Mouse (Mus musculus): ENCODE results near the gene Hs3st2. TPM values are rescaled to one million over a fixed set of nuclear protein-coding genes. Genes with fewer than 3 reads are reported as not detected.

Gene Hs3st2
- polyA plus RNA-seq, 1 experiment: not detected

DNA sequence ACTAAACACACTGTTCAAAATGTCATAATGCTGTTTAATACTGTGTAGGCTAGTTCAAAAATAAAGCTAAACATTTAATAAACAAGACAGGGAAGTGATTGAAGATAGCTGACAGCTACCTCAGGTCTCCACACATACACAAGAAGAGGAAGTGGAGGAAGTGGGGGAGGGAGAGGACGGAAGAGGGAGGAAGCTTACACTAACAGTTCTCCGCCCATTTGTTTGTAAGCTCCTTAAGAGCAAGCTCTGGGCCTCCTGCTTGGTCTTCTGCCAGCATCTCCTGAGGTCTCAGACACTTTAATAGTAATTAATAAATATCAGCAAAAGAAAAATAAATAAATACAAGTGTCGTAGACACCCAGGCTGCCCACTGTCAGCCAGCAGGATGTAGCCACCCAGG, 77.8 kb downstream of the Hs3st2 start:
- H3K4me3 ChIP-seq: no peak overlapping the region
- TF ChIP-seq REST (IDR thresholded peaks at IDR 0.05; ENCODE audit: insufficient read depth, insufficient read length) (no peak), TCF3 (IDR thresholded peaks at IDR 0.05; ENCODE audit: insufficient read length, low read depth) (no peak), MYOG (IDR thresholded peaks at IDR 0.05; ENCODE audit: control insufficient read depth in 1 of 3, insufficient read depth in 1 of 3, insufficient read length in 2 of 3, low read depth in 2 of 3) (no peak), CEBPB (IDR thresholded peaks at IDR 0.05; ENCODE audit: insufficient read depth, poor library complexity, severe bottlenecking) (no peak), POLR2A (IDR thresholded peaks at IDR 0.05; ENCODE audit: insufficient read length, low read depth) (no peak), TCF12 (IDR thresholded peaks at IDR 0.05; ENCODE audit: insufficient read depth, poor library complexity, severe bottlenecking) (no peak), SRF (IDR thresholded peaks at IDR 0.05; ENCODE audit: control insufficient read depth, insufficient read length, low read depth) (no peak), USF1 (IDR thresholded peaks at IDR 0.05; ENCODE audit: low read depth) (no peak)
- no peaks in the 10 kb centered on the region for H3K79me2 ChIP-seq (ENCODE audit: control insufficient read depth, insufficient read depth)
- H3K27me3 ChIP-seq (ENCODE audit: control insufficient read depth, insufficient read depth, insufficient read length): no peaks in the 10 kb centered on the region
- H3ac ChIP-seq (ENCODE audit: control insufficient read depth, insufficient read length): no peak overlapping the region
- H3K36me3 ChIP-seq (ENCODE audit: control insufficient read depth, insufficient read depth): no peaks in the 10 kb centered on the region
- no peak overlapping the region for H3K4me2 ChIP-seq (ENCODE audit: low read depth)

DNA sequence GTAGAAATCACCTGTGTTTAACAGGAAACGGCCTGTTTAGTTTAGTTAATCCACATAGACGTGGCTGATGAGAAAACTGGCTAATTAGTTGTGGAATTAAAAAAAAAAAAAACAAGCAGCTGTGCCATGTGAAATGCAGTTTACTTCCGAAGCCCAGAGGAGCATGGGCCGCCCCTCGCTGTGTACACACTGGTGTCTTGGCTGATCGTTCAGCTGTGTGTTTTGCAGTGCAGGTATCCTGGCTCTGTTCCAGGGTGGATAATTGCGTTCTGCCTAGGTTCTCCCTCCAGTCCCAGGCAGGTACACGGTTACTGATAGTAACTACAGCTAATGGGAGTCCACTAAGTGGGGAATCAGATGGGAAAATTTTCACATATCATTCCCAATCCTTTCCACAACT, 86.6 kb downstream of the Hs3st2 start:
- no peaks in the 10 kb centered on the region for H3K79me2 ChIP-seq (ENCODE audit: control insufficient read depth, insufficient read depth)
- TF ChIP-seq POLR2A (IDR thresholded peaks at IDR 0.05; ENCODE audit: insufficient read length, low read depth) (no peak), E2F4 (IDR thresholded peaks at IDR 0.05; ENCODE audit: insufficient read depth) (no peak), USF1 (IDR thresholded peaks at IDR 0.05; ENCODE audit: low read depth) (no peak), TCF3 (IDR thresholded peaks at IDR 0.05; ENCODE audit: insufficient read length, low read depth) (no peak), MYOG (IDR thresholded peaks at IDR 0.05; ENCODE audit: control insufficient read depth in 1 of 3, insufficient read depth in 1 of 3, insufficient read length in 2 of 3, low read depth in 2 of 3) (no peak), CEBPB (IDR thresholded peaks at IDR 0.05; ENCODE audit: insufficient read depth, poor library complexity, severe bottlenecking) (no peak), MYOD1 (IDR thresholded peaks at IDR 0.05; ENCODE audit: control insufficient read depth in 1 of 3, insufficient read length in 2 of 3, low read depth in 2 of 3) (no peak), SRF (IDR thresholded peaks at IDR 0.05; ENCODE audit: control insufficient read depth, insufficient read length, low read depth) (no peak), POLR2AphosphoS2 (IDR thresholded peaks at IDR 0.05; ENCODE audit: insufficient read length, low read depth) (no peak), TCF12 (IDR thresholded peaks at IDR 0.05; ENCODE audit: insufficient read depth, poor library complexity, severe bottlenecking) (no peak)
- H3K4me2 ChIP-seq (ENCODE audit: low read depth): no peak overlapping the region
- H3ac ChIP-seq (ENCODE audit: control insufficient read depth, insufficient read length): no peak overlapping the region
- no peaks in the 10 kb centered on the region for H3K36me3 ChIP-seq (ENCODE audit: control insufficient read depth, insufficient read depth)
- H3K27me3 ChIP-seq (ENCODE audit: control insufficient read depth, insufficient read depth, insufficient read length): no peaks in the 10 kb centered on the region
- no peak overlapping the region for H3K4me3 ChIP-seq

DNA sequence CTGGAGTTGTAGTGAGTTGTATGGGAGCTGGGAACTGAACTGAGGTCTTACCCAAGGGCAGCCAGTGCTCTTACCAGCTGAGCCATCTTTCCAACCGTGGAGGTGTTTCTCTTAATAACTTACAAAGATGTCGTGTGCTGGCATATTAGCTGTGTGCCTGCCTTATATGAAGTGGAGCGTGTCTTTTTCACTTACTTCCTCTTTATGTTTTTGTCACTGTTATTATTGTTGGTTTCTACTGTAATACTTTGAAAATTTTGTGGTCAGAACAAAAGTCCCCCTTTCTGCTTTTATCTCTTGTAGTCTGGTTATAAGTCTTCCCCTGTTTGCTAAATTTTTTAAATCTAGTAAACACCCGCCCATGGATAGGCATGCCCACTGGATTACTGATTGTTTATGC, 88.4 kb downstream of the Hs3st2 start:
- H3K36me3 ChIP-seq (ENCODE audit: control insufficient read depth, insufficient read depth): no peaks in the 10 kb centered on the region

DNA sequence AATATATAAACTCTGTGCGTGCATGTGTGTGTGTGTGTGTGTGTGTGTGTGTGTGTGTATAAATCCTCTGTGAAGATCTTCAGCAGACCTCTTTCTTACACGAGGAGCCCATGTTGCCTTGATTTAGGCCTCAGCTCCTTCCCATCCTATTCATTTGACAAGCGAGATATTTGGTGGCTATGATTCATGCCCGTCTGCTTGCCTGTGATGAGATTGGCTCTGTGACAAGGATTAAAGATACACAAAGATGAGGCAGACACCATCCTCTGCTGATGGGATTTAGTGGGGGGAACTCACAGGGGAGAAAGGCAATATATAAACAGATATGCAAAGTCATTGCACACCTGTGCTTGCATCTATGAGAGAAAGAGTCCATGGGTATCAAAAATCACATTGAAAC, 92.9 kb downstream of the Hs3st2 start:
- no peak overlapping the region for H3ac ChIP-seq (ENCODE audit: control insufficient read depth, insufficient read length)
- H3K27me3 ChIP-seq (ENCODE audit: control insufficient read depth, insufficient read depth, insufficient read length): no peaks in the 10 kb centered on the region
- TF ChIP-seq POLR2AphosphoS2 (IDR thresholded peaks at IDR 0.05; ENCODE audit: insufficient read length, low read depth): no peak
- TF ChIP-seq CEBPB (IDR thresholded peaks at IDR 0.05; ENCODE audit: insufficient read depth, poor library complexity, severe bottlenecking): no peak
- no peak for TF ChIP-seq MYOG (IDR thresholded peaks at IDR 0.05; ENCODE audit: control insufficient read depth in 1 of 3, insufficient read depth in 1 of 3, insufficient read length in 2 of 3, low read depth in 2 of 3)
- TF ChIP-seq MAX (IDR thresholded peaks at IDR 0.05; ENCODE audit: low read depth): no peak
- no peak for TF ChIP-seq USF1 (IDR thresholded peaks at IDR 0.05; ENCODE audit: low read depth)
- no peak for TF ChIP-seq REST (IDR thresholded peaks at IDR 0.05; ENCODE audit: insufficient read depth, insufficient read length)
- no peak for TF ChIP-seq TCF12 (IDR thresholded peaks at IDR 0.05; ENCODE audit: insufficient read depth, poor library complexity, severe bottlenecking)
- no peak for TF ChIP-seq MYOD1 (IDR thresholded peaks at IDR 0.05; ENCODE audit: control insufficient read depth in 1 of 3, insufficient read length in 2 of 3, low read depth in 2 of 3)
- TF ChIP-seq SRF (IDR thresholded peaks at IDR 0.05; ENCODE audit: control insufficient read depth, insufficient read length, low read depth): no peak
- no peak for TF ChIP-seq E2F4 (IDR thresholded peaks at IDR 0.05; ENCODE audit: insufficient read depth)
- no peak for TF ChIP-seq TCF3 (IDR thresholded peaks at IDR 0.05; ENCODE audit: insufficient read length, low read depth)
- TF ChIP-seq POLR2A (IDR thresholded peaks at IDR 0.05; ENCODE audit: insufficient read length, low read depth): no peak
- no peak overlapping the region for H3K4me2 ChIP-seq (ENCODE audit: low read depth)
- H3K79me2 ChIP-seq (ENCODE audit: control insufficient read depth, insufficient read depth): no peaks in the 10 kb centered on the region
- no peak overlapping the region for H3K4me3 ChIP-seq
- no peaks in the 10 kb centered on the region for H3K36me3 ChIP-seq (ENCODE audit: control insufficient read depth, insufficient read depth)

More for the DNA sequence above, 88.4 kb downstream of the Hs3st2 start:
- Histone ChIP-seq H3ac (ENCODE audit: control insufficient read depth, insufficient read length) (no peak overlapping the region), H3K79me2 (ENCODE audit: control insufficient read depth, insufficient read depth) (no peaks in the 10 kb centered on the region), H3K4me2 (ENCODE audit: low read depth) (no peak overlapping the region), H3K4me3 (no peak overlapping the region), H3K27me3 (ENCODE audit: control insufficient read depth, insufficient read depth, insufficient read length) (no peaks in the 10 kb centered on the region)
- TF ChIP-seq TCF12 (IDR thresholded peaks at IDR 0.05; ENCODE audit: insufficient read depth, poor library complexity, severe bottlenecking) (no peak), SRF (IDR thresholded peaks at IDR 0.05; ENCODE audit: control insufficient read depth, insufficient read length, low read depth) (no peak), REST (IDR thresholded peaks at IDR 0.05; ENCODE audit: insufficient read depth, insufficient read length) (no peak), POLR2A (IDR thresholded peaks at IDR 0.05; ENCODE audit: insufficient read length, low read depth) (no peak), E2F4 (IDR thresholded peaks at IDR 0.05; ENCODE audit: insufficient read depth) (no peak), MYOD1 (IDR thresholded peaks at IDR 0.05; ENCODE audit: control insufficient read depth in 1 of 3, insufficient read length in 2 of 3, low read depth in 2 of 3) (no peak)

DNA sequence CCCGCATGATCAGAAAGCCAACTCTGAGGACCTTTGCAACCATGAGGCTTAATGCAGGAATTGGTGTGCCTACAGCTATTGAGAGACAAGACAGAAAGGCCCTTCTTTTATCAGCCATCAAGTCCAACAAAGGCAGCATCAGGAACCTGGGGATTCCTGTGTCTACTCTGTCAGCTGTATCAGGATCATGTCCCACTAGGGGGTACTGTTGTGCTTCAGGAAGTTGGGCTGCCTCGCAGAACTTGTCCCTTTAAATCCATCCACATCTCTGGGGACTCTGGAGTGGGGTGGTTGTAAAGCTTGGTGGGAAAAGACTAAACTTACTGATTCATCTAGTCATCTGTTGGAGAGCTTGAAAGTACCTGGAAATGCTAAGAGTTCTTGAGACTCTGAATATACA, 93.6 kb downstream of the Hs3st2 start:
- Histone ChIP-seq H3K4me2 (ENCODE audit: low read depth) (no peak overlapping the region), H3K79me2 (ENCODE audit: control insufficient read depth, insufficient read depth) (no peaks in the 10 kb centered on the region), H3K4me3 (no peak overlapping the region), H3ac (ENCODE audit: control insufficient read depth, insufficient read length) (no peak overlapping the region), H3K27me3 (ENCODE audit: control insufficient read depth, insufficient read depth, insufficient read length) (no peaks in the 10 kb centered on the region), H3K36me3 (ENCODE audit: control insufficient read depth, insufficient read depth) (no peaks in the 10 kb centered on the region)
- TF ChIP-seq POLR2AphosphoS2 (IDR thresholded peaks at IDR 0.05; ENCODE audit: insufficient read length, low read depth) (no peak), E2F4 (IDR thresholded peaks at IDR 0.05; ENCODE audit: insufficient read depth) (no peak), MYOG (IDR thresholded peaks at IDR 0.05; ENCODE audit: control insufficient read depth in 1 of 3, insufficient read depth in 1 of 3, insufficient read length in 2 of 3, low read depth in 2 of 3) (no peak), SRF (IDR thresholded peaks at IDR 0.05; ENCODE audit: control insufficient read depth, insufficient read length, low read depth) (no peak), TCF12 (IDR thresholded peaks at IDR 0.05; ENCODE audit: insufficient read depth, poor library complexity, severe bottlenecking) (no peak), MAX (IDR thresholded peaks at IDR 0.05; ENCODE audit: low read depth) (no peak), TCF3 (IDR thresholded peaks at IDR 0.05; ENCODE audit: insufficient read length, low read depth) (no peak), POLR2A (IDR thresholded peaks at IDR 0.05; ENCODE audit: insufficient read length, low read depth) (no peak), CEBPB (IDR thresholded peaks at IDR 0.05; ENCODE audit: insufficient read depth, poor library complexity, severe bottlenecking) (no peak), REST (IDR thresholded peaks at IDR 0.05; ENCODE audit: insufficient read depth, insufficient read length) (no peak), MYOD1 (IDR thresholded peaks at IDR 0.05; ENCODE audit: control insufficient read depth in 1 of 3, insufficient read length in 2 of 3, low read depth in 2 of 3) (no peak), USF1 (IDR thresholded peaks at IDR 0.05; ENCODE audit: low read depth) (no peak)

Data from myocyte (in vitro differentiated cells).